Mouse (Mus musculus) cerebellum, postnatal 14 days (tissue): ENCODE measurements around the gene Kctd14.

Experiments used
- DNase-seq, 2 experiments: peaks; one replicate each; pipeline ENCODE4 v3.0.0; 2021; ENCODE audit warnings: mixed read lengths in 2 of 2

The Kctd14 gene

GRCm38 (mm10) chr7:97446171-97446925, 4.8 kb upstream of the Kctd14 start:
- DNase-seq, result peak; percentile 87 to 94

GRCm38 (mm10) chr7:97447050-97447531, 4.0 kb upstream of the Kctd14 start:
- DNase-seq, result peak in 1 of 2 experiments; percentile 9

GRCm38 (mm10) chr7:97452196-97452595, 1.1 kb downstream of the Kctd14 start:
- DNase-seq, result no peak

- no peak for DNase-seq
Measured at GRCm38 (mm10) chr7:97453141-97453921, 2.2 kb downstream of the Kctd14 start.

- DNase-seq, result no peak
Measured at GRCm38 (mm10) chr7:97454795-97455194, 3.7 kb downstream of the Kctd14 start.

- DNase-seq, result no peak
Measured at GRCm38 (mm10) chr7:97455577-97455976, 4.5 kb downstream of the Kctd14 start.

- DNase-seq, result no peak
Measured at GRCm38 (mm10) chr7:97473001-97473400, 21.9 kb downstream of the Kctd14 start.

GRCm38 (mm10) chr7:97479349-97479748, 28.2 kb downstream of the Kctd14 start:
- DNase-seq, result no peak

GRCm38 (mm10) chr7:97480290-97480689, 29.2 kb downstream of the Kctd14 start:
- no peak for DNase-seq

GRCm38 (mm10) chr7:97480821-97481339, 29.8 kb downstream of the Kctd14 start, which contains the start of gene Ints4:
Gene Ints4, plus strand, starts transcription at chr7:97480956.
- DNase-seq, result peak; percentile 90 to 91

- DNase-seq, result no peak
Measured at GRCm38 (mm10) chr7:97483378-97483777, 32.3 kb downstream of the Kctd14 start.

GRCm38 (mm10) chr7:97491157-97491556, 40.0 kb downstream of the Kctd14 start:
- no peak for DNase-seq

- DNase-seq, result no peak
Measured at GRCm38 (mm10) chr7:97492420-97492819, 41.3 kb downstream of the Kctd14 start.

- no peak for DNase-seq
Measured at GRCm38 (mm10) chr7:97495052-97495451, 43.9 kb downstream of the Kctd14 start.

GRCm38 (mm10) chr7:97500555-97501209, 49.6 kb downstream of the Kctd14 start:
- DNase-seq, result peak; percentile 72 to 81
